Mouse (Mus musculus): Measurements from ENCODE around the gene Lrrc27.

Lrrc27 gene

GRCm38 (mm10) chr7:139212754-139213745 lies at the start of gene Lrrc27, which contains the start of gene Stk32c:
TSS of gene Lrrc27 (plus strand) at chr7:139212988.
TSS of gene Stk32c (minus strand) at chr7:139213307.
- DNase-seq (ENCODE audit: low spot score in 2 of 2), result peak; percentile 96 to 98

GRCm38 (mm10) chr7:139164410-139164809 lies 48.4 kb upstream of the Lrrc27 start:
- DNase-seq (ENCODE audit: low spot score in 2 of 2), result no peak

GRCm38 (mm10) chr7:139169143-139169542 lies 43.6 kb upstream of the Lrrc27 start:
- DNase-seq (ENCODE audit: low spot score in 2 of 2), result no peak

- no peak for DNase-seq (ENCODE audit: low spot score in 2 of 2)
Measured at GRCm38 (mm10) chr7:139179299-139179698, 33.5 kb upstream of the Lrrc27 start.

- no peak for DNase-seq (ENCODE audit: low spot score in 2 of 2)
Measured at GRCm38 (mm10) chr7:139180058-139180457, 32.7 kb upstream of the Lrrc27 start.

- no peak for DNase-seq (ENCODE audit: low spot score in 2 of 2)
Measured at GRCm38 (mm10) chr7:139184396-139184795, 28.4 kb upstream of the Lrrc27 start.

GRCm38 (mm10) chr7:139184846-139185245 lies 27.9 kb upstream of the Lrrc27 start:
- no peak for DNase-seq (ENCODE audit: low spot score in 2 of 2)

GRCm38 (mm10) chr7:139185971-139186370 lies 26.8 kb upstream of the Lrrc27 start:
- no peak for DNase-seq (ENCODE audit: low spot score in 2 of 2)

GRCm38 (mm10) chr7:139186436-139186835 lies 26.4 kb upstream of the Lrrc27 start:
- no peak for DNase-seq (ENCODE audit: low spot score in 2 of 2)

GRCm38 (mm10) chr7:139187277-139187676 lies 25.5 kb upstream of the Lrrc27 start:
- no peak for DNase-seq (ENCODE audit: low spot score in 2 of 2)

- DNase-seq (ENCODE audit: low spot score in 2 of 2), result peak; percentile 54 to 72
Measured at GRCm38 (mm10) chr7:139187771-139188633, 24.8 kb upstream of the Lrrc27 start.

GRCm38 (mm10) chr7:139188634-139189207 lies 24.1 kb upstream of the Lrrc27 start:
- no peak for DNase-seq (ENCODE audit: low spot score in 2 of 2)

- DNase-seq (ENCODE audit: low spot score in 2 of 2), result no peak
Measured at GRCm38 (mm10) chr7:139190616-139191015, 22.2 kb upstream of the Lrrc27 start.

- DNase-seq (ENCODE audit: low spot score in 2 of 2), result no peak
Measured at GRCm38 (mm10) chr7:139191619-139192018, 21.2 kb upstream of the Lrrc27 start.

GRCm38 (mm10) chr7:139197022-139197421 lies 15.8 kb upstream of the Lrrc27 start:
- no peak for DNase-seq (ENCODE audit: low spot score in 2 of 2)

GRCm38 (mm10) chr7:139200108-139200507 lies 12.7 kb upstream of the Lrrc27 start:
- peak; percentile 39 to 43 for DNase-seq (ENCODE audit: low spot score in 2 of 2)

GRCm38 (mm10) chr7:139201209-139201608 lies 11.6 kb upstream of the Lrrc27 start:
- no peak for DNase-seq (ENCODE audit: low spot score in 2 of 2)

- no peak for DNase-seq (ENCODE audit: low spot score in 2 of 2)
Measured at GRCm38 (mm10) chr7:139208023-139208772, 4.6 kb upstream of the Lrrc27 start.

- DNase-seq (ENCODE audit: low spot score in 2 of 2), result no peak
Measured at GRCm38 (mm10) chr7:139208773-139209095, 4.1 kb upstream of the Lrrc27 start.

- DNase-seq (ENCODE audit: low spot score in 2 of 2), result no peak
Measured at GRCm38 (mm10) chr7:139211761-139212160, 1.0 kb upstream of the Lrrc27 start.

GRCm38 (mm10) chr7:139213751-139214150 lies 963 bp downstream of the Lrrc27 start:
- DNase-seq (ENCODE audit: low spot score in 2 of 2), result no peak
